Mouse (Mus musculus): ENCODE data around the gene Ak6. TPM values are rescaled to one million over a fixed set of nuclear protein-coding genes. Genes with fewer than 3 reads are reported as not detected.

Gene Ak6
- 380 and 419 TPM in 2 replicates for polyA plus RNA-seq (2014; fragmentation: Nextera tagmentation; extraction: Ambion mirVana)

DNA sequence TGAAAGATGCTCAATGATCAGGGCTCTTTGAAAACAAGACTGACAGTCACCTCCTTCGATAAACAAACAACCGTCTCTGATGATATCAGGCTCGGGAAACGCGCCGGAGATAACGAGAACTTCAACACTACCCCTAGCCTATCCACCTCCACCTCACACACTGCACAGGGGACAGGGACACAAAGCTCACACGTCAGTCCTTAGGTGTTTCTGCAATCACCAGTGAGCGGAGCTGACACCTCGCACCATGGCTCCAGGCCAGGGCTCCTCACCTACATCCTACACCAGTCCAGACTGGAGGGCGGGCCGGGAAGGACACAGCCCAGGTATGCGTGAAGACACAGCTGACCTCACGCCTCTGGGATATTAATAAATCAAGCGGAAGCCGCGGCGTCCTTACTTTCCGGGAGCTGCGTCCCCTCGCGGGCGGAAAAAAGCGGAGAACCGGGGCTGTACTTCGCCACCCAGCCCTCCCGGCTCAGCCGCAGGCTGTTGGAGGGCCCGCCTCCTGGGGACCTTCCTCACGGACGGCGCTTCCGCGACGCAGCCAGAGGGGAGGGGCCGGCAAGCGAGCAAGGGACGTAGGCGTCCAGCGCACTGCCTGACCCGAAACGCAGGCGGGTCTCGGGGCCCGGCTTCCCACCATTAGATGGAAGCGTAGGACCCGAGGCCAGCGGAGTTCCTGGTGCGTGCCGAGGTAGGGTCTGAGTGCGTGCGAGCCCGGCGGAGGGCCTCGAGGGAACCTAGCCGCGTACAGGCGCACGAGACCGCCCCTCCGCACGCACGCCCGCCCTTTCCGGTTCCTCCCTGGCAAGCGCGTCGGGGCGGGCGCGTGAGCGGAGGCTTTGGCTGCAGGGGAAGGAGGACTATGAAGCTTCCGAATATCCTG lies at the start of gene Ak6, which contains the start of gene Rad17:
Gene Ak6, plus strand, starts transcription at position 430 of the 889 bp plus-strand sequence.
Gene Rad17, minus strand, starts transcription at position 502 of the 889 bp plus-strand sequence.
- Histone ChIP-seq H3K36me3 (ENCODE audit: control insufficient read depth, insufficient read depth, low read length) (peaks cover 19% of the 10 kb centered on the region; the same call in 1 of the 2 replicates), H3K4me1 (ENCODE audit: control insufficient read depth, insufficient read depth, low read length) (peaks cover 7% of the 10 kb centered on the region), H3K27me3 (replicated peaks; ENCODE audit: control insufficient read depth, insufficient read depth, low read length) (no peaks in the 10 kb centered on the region), H3K27ac (ENCODE audit: low read depth, low read length) (peak within 1 kb of the TSS; percentile 97), H3K4me2 (ENCODE audit: low read length) (peak within 1 kb of the TSS; percentile 82), H3K9me3 (replicated peaks; ENCODE audit: control insufficient read depth, low read length) (no peaks in the 10 kb centered on the region), H3K9ac (ENCODE audit: low read length) (peak within 1 kb of the TSS; percentile 86), H3K4me3 (ENCODE audit: low read depth, low read length) (peak within 1 kb of the TSS; percentile 91)
- DNase-seq (ENCODE audit: low spot score) (peak; percentile 95), ATAC-seq (peak; percentile 99)
- WGBS = under 1% methylated on average over 71 of the region's 73 CpGs

- Histone ChIP-seq H3K4me2 (ENCODE audit: low read length) (no peak overlapping the region), H3K4me3 (ENCODE audit: low read depth, low read length) (no peak overlapping the region), H3K27ac (ENCODE audit: low read depth, low read length) (no peak overlapping the region), H3K36me3 (ENCODE audit: control insufficient read depth, insufficient read depth, low read length) (no peaks in the 10 kb centered on the region), H3K27me3 (replicated peaks; ENCODE audit: control insufficient read depth, insufficient read depth, low read length) (no peaks in the 10 kb centered on the region), H3K9ac (ENCODE audit: low read length) (peak overlapping the region; percentile 8; the same call in 1 of the 2 replicates), H3K9me3 (replicated peaks; ENCODE audit: control insufficient read depth, low read length) (no peaks in the 10 kb centered on the region), H3K4me1 (ENCODE audit: control insufficient read depth, insufficient read depth, low read length) (no peaks in the 10 kb centered on the region)
- WGBS = 78% methylated on average over 8 of the region's 8 CpGs
- ATAC-seq (no peak), DNase-seq (ENCODE audit: low spot score) (no peak)
Measured at GRCm38 (mm10) chr13:100601034-100601433, 49.7 kb upstream of the Ak6 start.

GRCm38 (mm10) chr13:100602239-100602902 lies 48.4 kb upstream of the Ak6 start:
- 65% methylated on average over 5 of the region's 5 CpGs for WGBS
- H3K27me3 ChIP-seq (replicated peaks; ENCODE audit: control insufficient read depth, insufficient read depth, low read length) = no peaks in the 10 kb centered on the region
- H3K9ac ChIP-seq (ENCODE audit: low read length) = no peak overlapping the region
- DNase-seq (ENCODE audit: low spot score) (no peak), ATAC-seq (no peak)
- no peaks in the 10 kb centered on the region for H3K9me3 ChIP-seq (replicated peaks; ENCODE audit: control insufficient read depth, low read length)
- H3K4me3 ChIP-seq (ENCODE audit: low read depth, low read length) = no peak overlapping the region
- no peaks in the 10 kb centered on the region for H3K4me1 ChIP-seq (ENCODE audit: control insufficient read depth, insufficient read depth, low read length)
- H3K4me2 ChIP-seq (ENCODE audit: low read length) = no peak overlapping the region
- H3K36me3 ChIP-seq (ENCODE audit: control insufficient read depth, insufficient read depth, low read length) = no peaks in the 10 kb centered on the region
- no peak overlapping the region for H3K27ac ChIP-seq (ENCODE audit: low read depth, low read length)

DNA sequence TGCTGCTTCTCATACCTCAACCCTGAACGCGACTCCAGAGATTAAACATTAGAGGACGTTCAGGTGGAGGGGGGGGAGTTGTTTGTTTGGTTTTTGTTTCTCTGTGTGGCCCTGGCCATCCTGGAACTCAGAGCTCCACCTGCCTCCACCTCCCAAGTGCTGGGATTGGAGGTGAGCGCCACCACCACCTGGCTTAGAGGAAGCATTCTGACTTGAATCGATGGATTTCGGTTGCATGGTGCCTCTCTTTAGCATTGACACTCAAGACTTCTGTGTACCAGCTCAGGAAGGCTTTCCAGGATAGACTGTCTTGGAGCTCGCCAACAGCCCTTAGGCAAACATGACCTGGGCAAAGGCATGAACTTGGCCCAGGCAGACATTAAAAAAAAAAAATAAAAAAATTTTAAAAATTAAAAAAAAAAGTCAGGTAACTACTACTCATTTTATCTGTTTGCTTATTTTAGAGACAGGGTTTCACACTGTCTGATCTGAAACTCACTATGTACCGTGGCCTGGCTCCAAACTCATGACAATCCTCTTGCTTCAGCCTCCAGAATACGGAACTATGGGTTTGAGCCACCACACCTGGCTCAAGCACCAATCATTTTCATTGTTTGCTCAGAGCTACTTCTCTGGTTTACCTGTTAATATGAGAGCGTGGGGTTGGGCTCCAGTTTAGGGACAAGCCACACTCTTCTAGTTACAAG lies 47.6 kb upstream of the Ak6 start:
- DNase-seq (ENCODE audit: low spot score) (no peak), ATAC-seq (no peak)
- no peaks in the 10 kb centered on the region for H3K4me1 ChIP-seq (ENCODE audit: control insufficient read depth, insufficient read depth, low read length)
- no peak overlapping the region for H3K4me3 ChIP-seq (ENCODE audit: low read depth, low read length)
- no peak overlapping the region for H3K4me2 ChIP-seq (ENCODE audit: low read length)
- no peak overlapping the region for H3K27ac ChIP-seq (ENCODE audit: low read depth, low read length)
- 87% methylated on average over 10 of the region's 10 CpGs for WGBS
- H3K27me3 ChIP-seq (replicated peaks; ENCODE audit: control insufficient read depth, insufficient read depth, low read length) = no peaks in the 10 kb centered on the region
- H3K36me3 ChIP-seq (ENCODE audit: control insufficient read depth, insufficient read depth, low read length) = no peaks in the 10 kb centered on the region
- H3K9ac ChIP-seq (ENCODE audit: low read length) = no peak overlapping the region
- H3K9me3 ChIP-seq (replicated peaks; ENCODE audit: control insufficient read depth, low read length) = no peaks in the 10 kb centered on the region

DNA sequence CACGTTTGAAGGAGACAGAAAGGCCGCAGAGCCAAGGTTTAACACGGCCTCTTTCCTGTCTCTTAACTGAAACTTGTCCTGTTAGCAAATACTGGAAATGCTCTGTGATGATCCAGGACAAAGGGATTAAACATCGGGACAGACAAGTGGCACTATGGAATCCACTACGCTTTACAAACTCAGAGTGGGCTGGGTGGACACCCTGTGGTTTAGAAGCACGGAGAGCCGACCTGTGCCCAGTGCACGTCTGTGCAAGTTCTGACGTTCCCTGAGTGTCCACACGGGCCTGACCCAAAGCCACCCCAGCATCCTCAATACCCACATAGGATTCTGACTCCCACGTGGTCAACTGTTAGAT lies 47.1 kb upstream of the Ak6 start:
- no peak overlapping the region for H3K9ac ChIP-seq (ENCODE audit: low read length)
- no peaks in the 10 kb centered on the region for H3K4me1 ChIP-seq (ENCODE audit: control insufficient read depth, insufficient read depth, low read length)
- H3K36me3 ChIP-seq (ENCODE audit: control insufficient read depth, insufficient read depth, low read length) = no peaks in the 10 kb centered on the region
- no peaks in the 10 kb centered on the region for H3K27me3 ChIP-seq (replicated peaks; ENCODE audit: control insufficient read depth, insufficient read depth, low read length)
- H3K4me3 ChIP-seq (ENCODE audit: low read depth, low read length) = no peak overlapping the region
- no peak overlapping the region for H3K4me2 ChIP-seq (ENCODE audit: low read length)
- H3K9me3 ChIP-seq (replicated peaks; ENCODE audit: control insufficient read depth, low read length) = no peaks in the 10 kb centered on the region
- H3K27ac ChIP-seq (ENCODE audit: low read depth, low read length) = no peak overlapping the region
- ATAC-seq (no peak), DNase-seq (ENCODE audit: low spot score) (no peak)
- WGBS = 88% methylated on average over 11 of the region's 11 CpGs

DNA sequence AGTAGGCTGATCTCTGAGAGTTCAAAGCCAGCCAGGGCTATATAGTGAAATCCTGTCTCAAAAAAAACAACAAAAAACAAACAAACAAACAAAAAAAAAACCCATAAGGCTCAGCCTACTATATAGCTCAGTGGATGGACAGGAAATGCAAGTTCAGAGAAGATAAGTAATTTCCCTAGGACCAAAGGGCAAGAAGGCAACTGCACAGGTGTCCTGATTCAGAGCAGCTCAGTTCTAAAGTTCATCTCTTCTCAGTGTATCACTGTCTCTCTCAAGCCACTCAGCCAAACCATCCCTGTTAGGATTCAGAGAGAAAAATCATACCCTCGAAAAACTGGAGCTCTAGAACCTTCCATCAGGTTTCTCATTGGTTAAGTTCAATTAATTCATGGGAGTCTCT lies 44.9 kb upstream of the Ak6 start:
- ATAC-seq = no peak
- 71% methylated on average over 1 of the region's 1 CpGs for WGBS

DNA sequence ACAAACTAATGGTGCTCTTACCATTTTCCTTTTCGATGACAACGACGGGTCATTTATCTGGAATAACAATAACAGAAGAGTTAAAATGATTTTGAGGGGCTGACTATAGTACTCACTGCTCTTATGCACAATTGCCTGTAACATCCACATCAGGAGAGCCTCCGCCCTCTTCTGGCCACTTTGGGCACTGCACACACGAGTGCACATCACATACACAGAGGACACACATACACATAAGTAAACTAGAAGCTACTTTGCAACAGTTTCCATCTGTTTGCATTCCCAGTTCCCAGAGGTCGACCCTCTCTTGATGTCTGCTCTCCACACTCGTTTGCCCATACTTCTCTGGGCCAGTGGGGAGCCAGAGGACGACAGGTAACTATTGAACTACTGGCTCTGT lies 43.0 kb upstream of the Ak6 start:
- H3K9me3 ChIP-seq (replicated peaks; ENCODE audit: control insufficient read depth, low read length) = no peaks in the 10 kb centered on the region
- H3K36me3 ChIP-seq (ENCODE audit: control insufficient read depth, insufficient read depth, low read length) = no peaks in the 10 kb centered on the region
- no peaks in the 10 kb centered on the region for H3K27me3 ChIP-seq (replicated peaks; ENCODE audit: control insufficient read depth, insufficient read depth, low read length)
- no peak overlapping the region for H3K27ac ChIP-seq (ENCODE audit: low read depth, low read length)
- no peaks in the 10 kb centered on the region for H3K4me1 ChIP-seq (ENCODE audit: control insufficient read depth, insufficient read depth, low read length)
- H3K9ac ChIP-seq (ENCODE audit: low read length) = no peak overlapping the region
- whole genome bisulfite sequencing = 84% methylated on average over 8 of the region's 8 CpGs
- no peak overlapping the region for H3K4me2 ChIP-seq (ENCODE audit: low read length)
- no peak for ATAC-seq
- no peak overlapping the region for H3K4me3 ChIP-seq (ENCODE audit: low read depth, low read length)
- no peak for DNase-seq (ENCODE audit: low spot score)

More for the DNA sequence above, 44.9 kb upstream of the Ak6 start:
- H3K4me3 ChIP-seq (ENCODE audit: low read depth, low read length) = no peak overlapping the region
- no peak overlapping the region for H3K9ac ChIP-seq (ENCODE audit: low read length)
- no peak for DNase-seq (ENCODE audit: low spot score)
- H3K27ac ChIP-seq (ENCODE audit: low read depth, low read length) = no peak overlapping the region
- H3K27me3 ChIP-seq (replicated peaks; ENCODE audit: control insufficient read depth, insufficient read depth, low read length) = no peaks in the 10 kb centered on the region
- H3K9me3 ChIP-seq (replicated peaks; ENCODE audit: control insufficient read depth, low read length) = no peaks in the 10 kb centered on the region
- no peaks in the 10 kb centered on the region for H3K36me3 ChIP-seq (ENCODE audit: control insufficient read depth, insufficient read depth, low read length)
- no peak overlapping the region for H3K4me2 ChIP-seq (ENCODE audit: low read length)
- no peaks in the 10 kb centered on the region for H3K4me1 ChIP-seq (ENCODE audit: control insufficient read depth, insufficient read depth, low read length)

GRCm38 (mm10) chr13:100611266-100611665 lies 39.5 kb upstream of the Ak6 start:
- H3K4me2 ChIP-seq (ENCODE audit: low read length) = no peak overlapping the region
- H3K27ac ChIP-seq (ENCODE audit: low read depth, low read length) = no peak overlapping the region
- H3K4me3 ChIP-seq (ENCODE audit: low read depth, low read length) = no peak overlapping the region
- no peaks in the 10 kb centered on the region for H3K36me3 ChIP-seq (ENCODE audit: control insufficient read depth, insufficient read depth, low read length)
- H3K9me3 ChIP-seq (replicated peaks; ENCODE audit: control insufficient read depth, low read length) = no peaks in the 10 kb centered on the region
- ATAC-seq (no peak), DNase-seq (ENCODE audit: low spot score) (no peak)
- H3K27me3 ChIP-seq (replicated peaks; ENCODE audit: control insufficient read depth, insufficient read depth, low read length) = peaks cover 1% of the 10 kb centered on the region; the same call in 1 of the 2 replicates
- 93% methylated on average over 13 of the region's 13 CpGs for WGBS
- H3K9ac ChIP-seq (ENCODE audit: low read length) = no peak overlapping the region
- H3K4me1 ChIP-seq (ENCODE audit: control insufficient read depth, insufficient read depth, low read length) = no peaks in the 10 kb centered on the region

All from forebrain, embryonic 14.5 days (tissue).